Mouse (Mus musculus): ENCODE data around the gene Eepd1.

DNA sequence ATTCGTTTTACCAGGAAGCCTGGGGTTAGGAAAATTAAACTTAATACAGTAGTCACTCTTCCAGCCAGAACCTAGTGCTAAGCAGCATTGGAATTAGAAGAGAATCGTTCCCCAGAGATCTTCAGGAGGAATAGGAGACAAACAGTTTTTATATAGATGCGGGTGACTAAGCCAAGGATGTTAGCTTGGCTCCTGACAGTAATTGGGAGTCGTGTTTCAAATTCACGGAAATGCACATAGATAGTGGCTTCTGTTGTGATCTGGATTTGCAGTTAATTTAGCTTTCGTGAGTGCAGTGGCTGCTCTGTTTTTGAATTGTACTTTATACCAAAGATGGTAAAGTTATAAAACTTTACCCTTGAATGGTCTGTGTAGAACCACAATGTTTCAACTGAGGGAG, 73.9 kb downstream of the Eepd1 start:
- TF ChIP-seq CTCF (IDR thresholded peaks at IDR 0.05; ENCODE audit: insufficient read depth, low read length) = no peak
- no peak for TF ChIP-seq POLR2A (IDR thresholded peaks at IDR 0.05; ENCODE audit: borderline replicate concordance, extremely low read depth, low read depth, low read length)
